Mouse (Mus musculus): ENCODE data around the gene Cerkl.

The Cerkl gene

GRCm38 (mm10) chr2:79456575-79457349, at the start of gene Cerkl, which contains the start of gene Neurod1:
Cerkl (minus strand) TSS chr2:79456785.
Neurod1 (minus strand) TSS chr2:79456751.
- in situ Hi-C loops (cut with MboI, MseI): no loop called here

DNA sequence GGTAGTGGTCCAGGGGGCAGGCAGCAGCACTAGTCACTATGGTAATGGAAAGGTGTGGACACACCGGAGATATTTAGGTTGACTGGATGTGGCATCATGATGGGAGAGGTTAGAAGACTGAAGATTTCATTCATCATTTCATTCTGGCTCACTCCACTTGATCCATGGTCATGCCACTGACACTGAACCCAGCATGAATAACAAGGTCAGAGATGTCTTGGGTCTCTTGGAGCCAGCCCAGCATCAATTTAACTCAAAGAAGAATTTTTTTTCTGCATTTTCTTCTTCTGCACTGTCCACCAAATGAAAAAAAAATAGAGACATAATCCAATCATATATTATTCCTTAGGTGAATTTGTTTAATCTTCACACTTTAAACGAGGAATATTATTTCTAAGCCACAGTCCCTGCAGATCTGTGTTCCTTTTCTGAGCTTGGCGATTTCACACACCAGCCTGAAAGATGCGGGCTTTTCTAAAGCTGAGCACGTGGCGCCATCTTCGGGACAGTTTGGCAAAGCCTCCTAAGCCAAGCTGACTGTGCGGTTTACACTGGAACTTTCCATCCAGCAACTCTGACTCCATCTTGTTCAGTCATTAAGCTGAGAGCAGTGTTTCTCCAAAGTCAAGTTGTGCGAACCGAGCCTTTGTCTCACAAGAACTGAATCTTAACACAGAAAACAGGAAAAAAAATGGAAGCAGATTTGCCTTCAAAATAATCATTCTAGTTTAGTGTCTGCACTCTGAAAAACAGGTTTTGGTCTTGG, 42.6 kb upstream of the Cerkl start:
- in situ Hi-C loops (cut with MboI, MseI): loop anchor here (10.0 kb wide), 1 partner anchor 564 kb away; no protein-coding TSS in a partner anchor

DNA sequence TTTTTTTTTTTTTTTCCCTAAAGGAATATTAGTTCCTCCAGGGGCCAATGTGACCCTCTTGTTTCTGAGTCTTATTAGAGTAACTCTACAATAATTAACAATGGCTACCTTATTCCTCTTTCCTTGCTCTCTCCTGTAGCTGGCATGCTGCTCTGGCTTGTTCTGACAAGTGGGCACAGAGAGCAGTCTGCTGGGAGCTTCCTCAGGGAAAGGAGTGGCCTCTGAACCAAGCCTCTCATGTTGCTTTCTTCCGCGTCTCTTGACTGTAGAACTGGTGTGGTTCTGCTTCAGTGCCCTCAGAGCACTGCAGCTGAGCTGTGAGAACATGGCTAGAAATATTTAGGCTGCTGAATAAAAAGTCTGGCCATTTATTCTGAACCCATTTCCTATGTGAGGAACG, 28.5 kb upstream of the Cerkl start:
- in situ Hi-C loops (cut with MboI, MseI): no loop called here

- in situ Hi-C loops (cut with MboI, MseI): no loop called here
Observed at GRCm38 (mm10) chr2:79482511-79482910, 25.9 kb upstream of the Cerkl start.

DNA sequence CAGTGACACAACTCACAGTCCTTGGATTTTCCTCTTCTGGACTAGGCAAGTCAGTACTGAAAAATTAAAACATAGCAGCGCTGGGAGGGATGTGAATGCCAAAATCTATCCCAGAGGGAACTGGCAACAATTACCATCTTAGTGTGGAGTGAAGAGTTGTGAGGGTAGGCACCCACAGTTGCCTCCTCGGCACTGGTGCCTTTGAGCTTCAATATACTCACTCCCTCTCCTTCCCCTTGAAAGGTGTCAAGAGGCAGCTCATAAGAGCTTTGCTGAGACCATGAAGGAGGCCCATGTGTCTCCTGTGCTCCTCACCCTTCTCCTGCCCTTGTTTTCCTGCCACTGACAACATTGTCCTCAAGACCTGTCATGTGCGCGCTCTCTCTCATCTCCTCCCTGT, 5.8 kb upstream of the Cerkl start:
- in situ Hi-C loops (cut with MboI, MseI): no loop called here

DNA sequence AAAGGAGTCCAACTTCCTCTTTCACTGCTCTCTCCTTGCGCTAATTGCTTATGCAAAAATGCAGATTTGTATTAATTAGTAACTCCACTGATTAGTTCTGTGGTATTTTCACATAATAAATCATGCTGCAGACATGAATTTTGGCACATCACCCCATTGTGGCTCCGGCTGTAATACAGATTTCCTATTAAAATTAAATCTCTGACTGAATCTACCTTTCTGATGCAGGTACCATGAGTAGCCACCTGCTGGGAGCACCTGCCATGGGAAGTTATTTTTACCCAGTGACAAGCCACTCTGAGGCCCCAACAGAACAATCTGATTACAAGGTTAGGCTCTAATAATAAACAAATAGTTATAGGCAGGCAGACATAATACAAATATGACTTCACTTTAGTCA, 5.3 kb upstream of the Cerkl start:
- in situ Hi-C loops (cut with MboI, MseI): no loop called here

DNA sequence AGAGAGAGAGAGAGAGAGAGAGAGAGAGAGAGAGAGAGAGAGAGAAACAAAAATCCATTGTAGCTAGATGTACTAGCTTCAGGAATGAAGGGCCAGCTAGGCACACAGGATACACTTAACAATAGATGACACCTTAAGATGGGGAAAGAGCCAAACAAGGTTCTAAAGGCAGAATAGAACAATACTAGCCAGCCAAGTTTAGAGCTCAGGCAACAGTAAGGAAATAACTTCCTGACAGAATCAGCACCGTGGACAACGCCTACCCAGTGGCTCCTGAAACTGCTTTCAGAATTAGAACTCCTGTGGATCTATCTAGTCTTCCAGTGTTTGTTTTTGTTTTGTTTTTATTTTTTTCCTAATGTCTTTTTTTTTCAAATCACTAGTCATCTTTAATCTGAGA, 4.0 kb upstream of the Cerkl start:
- in situ Hi-C loops (cut with MboI, MseI): no loop called here

GRCm38 (mm10) chr2:79460107-79460506, 3.5 kb upstream of the Cerkl start:
- in situ Hi-C loops (cut with MboI, MseI): no loop called here

DNA sequence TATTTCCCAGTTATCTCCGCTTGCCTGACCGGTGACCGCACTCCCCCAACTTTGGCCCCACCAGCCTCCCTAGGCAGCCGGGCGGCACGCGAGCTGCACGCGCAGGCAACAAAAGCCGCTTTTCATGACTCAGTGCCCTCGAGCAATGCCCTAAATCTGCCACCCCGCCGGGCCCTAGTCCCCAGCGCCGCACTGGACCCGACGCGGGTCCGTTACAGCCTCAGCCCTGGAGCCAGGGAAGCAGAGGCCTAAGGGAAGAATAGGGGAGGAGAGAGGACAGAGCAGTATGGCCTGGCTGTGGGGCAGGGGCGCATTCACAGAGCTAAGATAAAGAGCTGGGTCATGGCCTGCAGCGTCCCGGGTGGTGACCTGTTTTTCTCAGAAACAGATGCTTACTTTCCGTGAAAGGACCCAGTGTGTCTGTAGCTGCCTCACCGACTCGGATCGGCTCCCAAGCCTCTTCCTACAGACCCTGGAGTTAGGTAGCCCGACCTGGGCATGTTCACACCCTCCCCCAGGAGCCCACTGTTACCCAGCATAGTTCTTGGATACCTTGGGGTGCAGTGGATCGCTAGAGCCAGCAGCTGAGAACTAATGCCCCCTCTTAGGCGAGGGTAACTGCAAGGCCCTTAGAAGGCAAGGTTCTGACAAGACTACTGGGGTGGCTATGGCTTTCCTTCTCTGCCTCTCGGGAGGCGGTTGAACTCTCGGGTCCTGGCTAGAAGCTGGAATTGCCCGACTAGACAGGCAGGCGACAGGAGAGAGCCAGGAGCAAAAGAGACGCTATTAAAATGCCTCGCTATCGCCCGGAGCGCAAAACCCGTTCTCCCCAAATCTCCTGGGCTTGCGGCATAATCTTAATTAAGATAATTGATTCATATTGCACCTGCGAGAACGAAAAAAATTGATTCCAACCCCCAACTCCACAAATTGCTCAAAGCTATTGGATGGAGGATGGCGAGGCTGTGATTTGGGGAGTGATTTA, 2.8 kb upstream of the Cerkl start:
- in situ Hi-C loops (cut with MboI, MseI): no loop called here

DNA sequence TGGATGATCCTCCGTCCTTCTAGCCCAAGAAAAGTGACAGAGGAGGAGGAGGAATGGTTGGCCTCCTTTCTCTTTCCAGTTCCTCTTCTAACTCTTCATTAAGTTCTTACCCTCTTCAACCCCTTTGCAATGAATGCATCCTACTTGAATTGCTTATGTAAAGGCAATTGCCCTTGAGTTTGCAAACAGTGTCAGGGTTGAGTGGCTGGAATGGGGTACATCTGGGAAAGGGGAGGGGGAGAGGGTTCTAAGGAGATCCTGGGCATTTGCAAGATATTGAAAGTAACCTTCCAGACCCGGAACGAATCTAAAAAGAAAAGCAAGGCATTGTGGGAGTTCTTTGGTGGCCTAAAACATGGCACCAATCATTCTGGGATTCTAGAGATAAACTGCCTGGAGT, 1.3 kb upstream of the Cerkl start:
- in situ Hi-C loops (cut with MboI, MseI): no loop called here

DNA sequence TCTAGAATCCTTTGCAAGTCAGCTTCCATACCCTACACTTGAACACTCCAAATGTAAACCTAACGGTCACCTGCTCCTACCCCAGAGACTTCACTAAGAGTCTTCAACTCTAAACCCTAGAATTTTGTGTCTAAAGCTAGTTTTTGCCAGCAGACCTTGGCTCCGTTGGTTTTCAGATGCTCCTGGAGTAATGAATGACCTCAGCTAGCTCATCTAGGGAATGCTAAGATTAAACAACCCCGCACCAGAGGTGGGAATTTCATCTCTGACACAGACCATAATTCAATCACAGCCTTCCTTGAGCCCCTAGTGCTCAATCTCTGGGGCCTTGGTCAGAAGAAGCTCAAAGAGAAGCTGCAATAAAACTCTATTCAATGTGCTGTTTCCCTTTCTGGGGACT, 849 bp upstream of the Cerkl start:
- in situ Hi-C loops (cut with MboI, MseI): no loop called here

DNA sequence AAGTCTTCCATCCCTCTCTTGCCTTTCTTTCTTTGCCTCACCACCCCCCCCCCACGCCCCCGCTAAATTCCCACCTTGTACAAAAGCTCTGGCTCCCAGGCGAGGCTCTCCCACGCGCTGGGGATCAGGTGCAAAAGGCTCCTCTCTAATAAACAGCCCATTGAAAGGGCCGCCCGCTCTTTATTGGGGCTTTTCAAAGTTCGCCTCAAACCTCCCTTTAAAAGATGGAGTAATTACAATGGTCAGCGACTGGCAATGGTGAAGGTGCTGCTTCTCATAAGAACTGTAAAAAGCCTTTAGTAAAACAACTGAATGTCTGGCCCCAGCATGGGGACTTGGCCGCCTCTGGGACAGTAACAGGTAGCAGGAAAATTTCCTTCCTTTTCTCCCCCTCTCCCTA, 939 bp downstream of the Cerkl start:
- in situ Hi-C loops (cut with MboI, MseI): no loop called here

DNA sequence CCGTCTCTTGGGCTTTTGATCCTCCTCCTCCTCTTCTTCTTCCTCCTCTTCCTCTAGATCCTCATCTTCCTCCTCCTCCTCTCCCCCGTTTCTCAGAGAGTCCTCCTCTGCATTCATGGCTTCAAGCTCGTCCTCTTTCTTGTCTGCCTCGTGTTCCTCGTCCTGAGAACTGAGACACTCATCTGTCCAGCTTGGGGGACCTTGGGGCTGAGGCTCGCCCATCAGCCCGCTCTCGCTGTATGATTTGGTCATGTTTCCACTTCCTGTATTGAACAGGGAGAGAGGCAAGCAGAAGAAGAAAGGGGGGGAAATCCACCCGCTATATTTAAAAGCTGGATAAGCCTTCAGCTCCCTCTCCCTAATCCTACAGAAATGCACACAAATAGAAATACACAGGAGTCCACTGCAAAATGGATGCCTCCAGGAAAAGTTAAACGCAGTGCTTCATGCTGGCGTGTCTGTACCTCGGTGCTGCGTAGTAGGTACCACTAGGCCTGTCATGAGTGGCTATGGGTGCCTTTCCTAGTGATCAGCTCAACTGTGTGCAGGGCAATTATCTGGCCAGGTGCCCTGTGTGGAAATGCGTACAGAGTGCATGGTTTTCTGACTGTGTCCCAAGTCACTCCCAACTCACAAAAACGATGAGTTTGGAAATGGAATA, 1.7 kb downstream of the Cerkl start:
- in situ Hi-C loops (cut with MboI, MseI): no loop called here

GRCm38 (mm10) chr2:79453901-79454781, 2.4 kb downstream of the Cerkl start:
- in situ Hi-C loops (cut with MboI, MseI): no loop called here

DNA sequence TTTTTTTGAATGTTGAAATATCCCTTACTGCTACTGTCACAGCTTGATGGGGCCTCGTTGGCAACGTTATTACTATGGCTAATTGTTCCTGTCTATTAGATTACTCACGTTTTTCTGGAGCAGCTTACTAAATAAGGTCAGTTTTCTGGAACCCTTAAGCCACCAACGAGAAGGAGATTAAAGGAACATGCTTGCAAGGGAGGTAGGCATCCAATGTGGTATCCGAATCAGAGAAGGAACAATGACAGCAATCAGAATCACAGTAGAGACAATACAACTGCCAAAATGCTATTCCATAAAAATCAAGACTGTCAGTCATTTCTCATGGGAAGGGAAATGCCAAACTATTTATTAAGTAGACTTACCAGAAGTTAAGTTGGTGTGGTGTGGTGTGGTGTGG, 5.1 kb downstream of the Cerkl start:
- in situ Hi-C loops (cut with MboI, MseI): no loop called here

DNA sequence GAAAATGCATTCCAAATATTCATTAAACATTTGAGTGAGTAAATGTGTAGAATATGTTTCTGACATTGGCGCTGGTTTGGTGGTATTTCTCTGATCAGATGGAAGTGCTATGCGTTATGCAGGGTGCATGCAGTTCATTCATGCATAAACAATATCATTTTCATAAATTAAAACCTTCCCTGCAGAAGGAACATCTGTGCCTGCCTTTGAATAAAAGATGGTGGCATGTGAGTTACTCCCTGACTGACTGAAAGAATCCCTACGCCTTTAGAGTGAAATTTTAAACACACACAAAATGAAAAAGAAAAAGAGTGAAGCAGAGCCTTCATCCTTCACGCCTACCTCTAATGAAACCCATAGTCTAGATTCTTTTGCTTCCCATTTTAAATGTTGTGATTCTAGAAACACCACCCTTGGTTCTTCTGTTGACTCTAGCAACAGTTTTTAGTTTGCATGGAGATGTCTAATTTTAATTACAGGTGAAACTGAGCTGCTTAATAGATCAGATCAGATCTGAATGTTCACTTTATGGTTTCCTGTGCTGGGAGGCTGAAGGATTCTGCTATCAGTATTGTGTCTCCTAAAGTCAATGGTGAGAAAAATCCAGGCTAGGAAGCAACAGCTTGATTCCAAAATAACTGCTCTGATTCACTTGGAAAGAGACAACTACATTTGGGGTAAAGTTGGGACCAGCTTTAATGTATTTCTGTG, 5.7 kb downstream of the Cerkl start:
- in situ Hi-C loops (cut with MboI, MseI): no loop called here

- in situ Hi-C loops (cut with MboI, MseI): no loop called here
Observed at GRCm38 (mm10) chr2:79449371-79449770, 7.2 kb downstream of the Cerkl start.

DNA sequence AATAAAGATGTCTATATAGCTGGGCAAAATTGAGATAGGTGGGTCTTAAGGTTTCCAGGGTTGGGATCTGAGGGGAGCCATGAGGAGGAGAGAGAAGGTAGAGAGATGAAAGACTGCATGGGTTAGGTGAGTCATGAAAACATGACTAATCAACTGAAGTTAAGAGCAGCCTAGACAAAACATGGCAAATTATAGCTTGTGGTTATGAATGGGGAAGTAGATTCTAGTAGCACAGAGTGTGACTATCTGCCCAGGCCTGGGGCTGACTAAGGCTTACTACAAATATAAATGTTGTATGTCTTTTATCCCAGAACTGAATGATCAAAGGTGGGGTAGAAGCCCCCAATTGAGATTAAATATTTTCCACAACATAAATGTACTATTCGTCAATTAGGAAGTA, 9.4 kb downstream of the Cerkl start:
- in situ Hi-C loops (cut with MboI, MseI): no loop called here

DNA sequence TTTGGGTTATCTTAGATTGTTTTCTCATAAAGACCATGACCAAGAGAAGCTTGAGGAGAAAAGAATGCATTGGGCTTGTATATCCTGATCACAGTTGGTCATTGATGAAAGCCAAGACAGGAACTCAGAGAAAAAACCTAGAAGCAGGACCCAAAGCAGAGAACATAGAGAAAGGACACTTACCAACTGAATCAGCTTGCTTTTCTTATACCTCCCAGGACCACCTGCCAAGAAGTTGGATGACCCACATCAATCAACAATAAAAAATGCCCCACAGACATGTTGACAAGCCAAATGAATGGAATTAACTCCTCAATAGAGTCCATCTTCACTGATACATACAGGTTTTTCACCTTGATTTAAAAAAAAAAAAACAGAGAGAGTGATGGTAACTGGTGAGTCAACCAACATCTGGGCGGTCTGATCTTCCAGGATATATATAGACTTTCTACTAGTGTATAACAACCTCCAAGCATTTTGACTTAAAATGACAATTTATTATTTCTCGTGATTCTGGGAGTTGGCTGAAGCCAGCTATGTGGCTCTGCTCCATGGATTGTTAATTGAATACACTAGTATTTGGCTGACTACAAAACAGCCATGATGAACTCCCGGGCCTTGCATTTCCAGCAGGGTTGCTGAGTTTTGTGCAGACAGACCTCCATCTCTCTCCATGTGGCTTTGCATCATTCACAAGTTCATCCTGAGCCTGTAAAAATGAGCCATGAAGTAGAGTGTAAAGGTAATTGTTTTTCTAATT, 12.5 kb downstream of the Cerkl start:
- in situ Hi-C loops (cut with MboI, MseI): no loop called here

Measured in T-helper 1 cell (primary cell).